Mouse (Mus musculus) liver, embryonic 12.5 days (tissue): ENCODE results near the gene Mlip. TPM values are rescaled to one million over a fixed set of nuclear protein-coding genes. Genes with fewer than 3 reads are reported as not detected.

Experiments
- ATAC-seq: fragments of 200-750 bp; cut with Nextera tagmentation; 2 replicates; pipeline ENCODE4 v1.8.0; 2017; ENCODE audit warnings: moderate number of reproducible peaks, mild to moderate bottlenecking, moderate library complexity
- H3K27ac ChIP-seq: fragments of 300-500 bp; sonication (generic); 2 replicates; pipeline ENCODE4 v1.5.1; 2016; ENCODE audit warnings: mild to moderate bottlenecking
- H3K27me3 ChIP-seq: fragments of 300-500 bp; sonication (generic); replicated peaks from 2 replicates; pipeline ENCODE4 v1.6.1; 2016; ENCODE audit warnings: mild to moderate bottlenecking, moderate library complexity
- H3K36me3 ChIP-seq: fragments of 300-500 bp; sonication (generic); 2 replicates; pipeline ENCODE4 v1.6.1; 2016; ENCODE audit warnings: mild to moderate bottlenecking, moderate library complexity
- H3K4me1 ChIP-seq: fragments of 300-500 bp; sonication (generic); 2 replicates; pipeline ENCODE4 v1.6.1; 2016
- H3K4me2 ChIP-seq: fragments of 300-500 bp; sonication (generic); 2 replicates; pipeline ENCODE4 v1.6.1; 2016; ENCODE audit warnings: mild to moderate bottlenecking, moderate library complexity
- H3K4me3 ChIP-seq: fragments of 300-500 bp; sonication (generic); 2 replicates; pipeline ENCODE4 v1.5.1; 2016; ENCODE audit warnings: mild to moderate bottlenecking, moderate library complexity
- H3K9ac ChIP-seq: fragments of 300-500 bp; sonication (generic); 2 replicates; pipeline ENCODE4 v1.6.1; 2016; ENCODE audit warnings: mild to moderate bottlenecking, moderate library complexity
- H3K9me3 ChIP-seq: fragments of 300-500 bp; sonication (generic); replicated peaks from 2 replicates; pipeline ENCODE4 v1.6.1; 2016; ENCODE audit warnings: mild to moderate bottlenecking, moderate library complexity
- WGBS: fragments of 180-500 bp; shearing (Covaris S2); methylation state at CpG from one replicate; pipeline ENCODE4 v1.1.7; 2016; ENCODE audit not compliant: insufficient replicate concordance; 5-methylcytosine and 5-hydroxymethylcytosine counted together
- polyA plus RNA-seq: library from polyadenylated mRNA; unstranded; fragments of >200 nt; fragmentation: Nextera tagmentation; extraction: Ambion mirVana; gene quantifications from 2 replicates; pipeline ENCODE4 v1.2.1, GENCODE M21; 2016

Gene Mlip
- polyA plus RNA-seq, 1 experiment from 2014 or later, result not detected

GRCm38 (mm10) chr9:77272727-77273126 is 80.0 kb downstream of the Mlip start:
- H3K9me3 ChIP-seq, result no peaks in the 10 kb centered on the region
- ATAC-seq, result no peak
- no peaks in the 10 kb centered on the region for H3K4me1 ChIP-seq
- WGBS, result 73% methylated on average over 4 of the region's 4 CpGs
- H3K36me3 ChIP-seq, result no peaks in the 10 kb centered on the region
- no peak overlapping the region for H3K4me2 ChIP-seq
- H3K27me3 ChIP-seq, result no peaks in the 10 kb centered on the region
- H3K4me3 ChIP-seq, result no peak overlapping the region
- no peak overlapping the region for H3K9ac ChIP-seq
- H3K27ac ChIP-seq, result no peak overlapping the region

- H3K4me3 ChIP-seq, result no peak overlapping the region
- no peak overlapping the region for H3K4me2 ChIP-seq
- no peak for ATAC-seq
- 62% methylated on average over 4 of the region's 4 CpGs for WGBS
- H3K27ac ChIP-seq, result no peak overlapping the region
- no peaks in the 10 kb centered on the region for H3K36me3 ChIP-seq
- H3K9me3 ChIP-seq, result no peaks in the 10 kb centered on the region
- no peaks in the 10 kb centered on the region for H3K27me3 ChIP-seq
- no peak overlapping the region for H3K9ac ChIP-seq
- H3K4me1 ChIP-seq, result no peaks in the 10 kb centered on the region
Measured at GRCm38 (mm10) chr9:77265268-77266017, 87.3 kb downstream of the Mlip start.

- Histone ChIP-seq H3K4me3 (no peak overlapping the region), H3K9ac (no peak overlapping the region), H3K9me3 (no peaks in the 10 kb centered on the region), H3K4me2 (no peak overlapping the region), H3K27ac (no peak overlapping the region), H3K27me3 (no peaks in the 10 kb centered on the region), H3K36me3 (no peaks in the 10 kb centered on the region), H3K4me1 (0 out of 2 replicates have a peak, but pooled peaks cover 5% of the 10 kb centered on the region)
- WGBS, result 15% methylated on average over 4 of the region's 4 CpGs
- ATAC-seq, result no peak
Measured at GRCm38 (mm10) chr9:77259052-77259451, 93.7 kb downstream of the Mlip start.

GRCm38 (mm10) chr9:77258265-77258664 is 94.5 kb downstream of the Mlip start:
- no peak overlapping the region for H3K9ac ChIP-seq
- ATAC-seq, result no peak
- H3K27me3 ChIP-seq, result no peaks in the 10 kb centered on the region
- 61% methylated on average over 6 of the region's 6 CpGs for WGBS
- no peak overlapping the region for H3K4me2 ChIP-seq
- H3K4me3 ChIP-seq, result no peak overlapping the region
- no peak overlapping the region for H3K27ac ChIP-seq
- H3K9me3 ChIP-seq, result no peaks in the 10 kb centered on the region
- no peaks in the 10 kb centered on the region for H3K36me3 ChIP-seq
- H3K4me1 ChIP-seq, result 0 out of 2 replicates have a peak, but pooled peaks cover 5% of the 10 kb centered on the region

GRCm38 (mm10) chr9:77254514-77254913 is 98.3 kb downstream of the Mlip start:
- H3K27me3 ChIP-seq, result no peaks in the 10 kb centered on the region
- ATAC-seq, result no peak
- H3K36me3 ChIP-seq, result no peaks in the 10 kb centered on the region
- H3K4me2 ChIP-seq, result no peak overlapping the region
- WGBS, result 52% methylated on average over 3 of the region's 3 CpGs
- no peak overlapping the region for H3K27ac ChIP-seq
- H3K9me3 ChIP-seq, result no peaks in the 10 kb centered on the region
- H3K9ac ChIP-seq, result no peak overlapping the region
- H3K4me3 ChIP-seq, result no peak overlapping the region
- H3K4me1 ChIP-seq, result 0 out of 2 replicates have a peak, but pooled peaks cover 5% of the 10 kb centered on the region

- H3K9ac ChIP-seq, result no peak overlapping the region
- H3K4me2 ChIP-seq, result no peak overlapping the region
- no peak overlapping the region for H3K4me3 ChIP-seq
- no peak for ATAC-seq
- H3K27me3 ChIP-seq, result no peaks in the 10 kb centered on the region
- 74% methylated on average over 4 of the region's 4 CpGs for WGBS
- no peaks in the 10 kb centered on the region for H3K36me3 ChIP-seq
- H3K4me1 ChIP-seq, result no peaks in the 10 kb centered on the region
- H3K9me3 ChIP-seq, result no peaks in the 10 kb centered on the region
- H3K27ac ChIP-seq, result no peak overlapping the region
Measured at GRCm38 (mm10) chr9:77252761-77253160, 100.0 kb downstream of the Mlip start.

GRCm38 (mm10) chr9:77252134-77252533 is 100.6 kb downstream of the Mlip start:
- H3K4me1 ChIP-seq, result no peaks in the 10 kb centered on the region
- no peak overlapping the region for H3K9ac ChIP-seq
- H3K27ac ChIP-seq, result no peak overlapping the region
- H3K4me2 ChIP-seq, result no peak overlapping the region
- 69% methylated on average over 7 of the region's 7 CpGs for WGBS
- H3K4me3 ChIP-seq, result no peak overlapping the region
- H3K27me3 ChIP-seq, result no peaks in the 10 kb centered on the region
- no peaks in the 10 kb centered on the region for H3K9me3 ChIP-seq
- no peaks in the 10 kb centered on the region for H3K36me3 ChIP-seq
- ATAC-seq, result no peak

GRCm38 (mm10) chr9:77251511-77252112 is 101.2 kb downstream of the Mlip start:
- H3K4me3 ChIP-seq, result no peak overlapping the region
- H3K9me3 ChIP-seq, result no peaks in the 10 kb centered on the region
- H3K4me1 ChIP-seq, result no peaks in the 10 kb centered on the region
- no peak overlapping the region for H3K9ac ChIP-seq
- no peak overlapping the region for H3K4me2 ChIP-seq
- no peak for ATAC-seq
- H3K27me3 ChIP-seq, result no peaks in the 10 kb centered on the region
- no peaks in the 10 kb centered on the region for H3K36me3 ChIP-seq
- no peak overlapping the region for H3K27ac ChIP-seq
- WGBS, result 64% methylated on average over 12 of the region's 18 CpGs

GRCm38 (mm10) chr9:77198250-77198649 is 154.5 kb downstream of the Mlip start:
- H3K4me2 ChIP-seq, result no peak overlapping the region
- no peaks in the 10 kb centered on the region for H3K4me1 ChIP-seq
- H3K27ac ChIP-seq, result no peak overlapping the region
- H3K27me3 ChIP-seq, result no peaks in the 10 kb centered on the region
- H3K36me3 ChIP-seq, result no peaks in the 10 kb centered on the region
- H3K4me3 ChIP-seq, result no peak overlapping the region
- 50% methylated on average over 1 of the region's 1 CpGs for WGBS
- no peak overlapping the region for H3K9ac ChIP-seq
- H3K9me3 ChIP-seq, result no peaks in the 10 kb centered on the region
- no peak for ATAC-seq

- Histone ChIP-seq H3K9me3 (no peaks in the 10 kb centered on the region), H3K4me1 (no peaks in the 10 kb centered on the region), H3K4me2 (no peak overlapping the region), H3K27me3 (no peaks in the 10 kb centered on the region), H3K36me3 (no peaks in the 10 kb centered on the region), H3K27ac (no peak overlapping the region), H3K4me3 (no peak overlapping the region), H3K9ac (no peak overlapping the region)
- ATAC-seq, result no peak
- 63% methylated on average over 3 of the region's 3 CpGs for WGBS
Measured at GRCm38 (mm10) chr9:77179486-77179885, 173.3 kb downstream of the Mlip start.

- Histone ChIP-seq H3K4me1 (no peaks in the 10 kb centered on the region), H3K9me3 (no peaks in the 10 kb centered on the region), H3K36me3 (no peaks in the 10 kb centered on the region), H3K4me2 (no peak overlapping the region), H3K4me3 (no peak overlapping the region), H3K27ac (no peak overlapping the region), H3K27me3 (no peaks in the 10 kb centered on the region), H3K9ac (no peak overlapping the region)
- 48% methylated on average over 3 of the region's 3 CpGs for WGBS
- ATAC-seq, result no peak
Measured at GRCm38 (mm10) chr9:77175870-77176269, 176.9 kb downstream of the Mlip start.

- Histone ChIP-seq H3K4me3 (no peak overlapping the region), H3K4me1 (no peaks in the 10 kb centered on the region), H3K9ac (no peak overlapping the region), H3K36me3 (no peaks in the 10 kb centered on the region), H3K27me3 (no peaks in the 10 kb centered on the region), H3K4me2 (no peak overlapping the region), H3K27ac (no peak overlapping the region), H3K9me3 (no peaks in the 10 kb centered on the region)
- ATAC-seq, result no peak
- 30% methylated on average over 5 of the region's 5 CpGs for WGBS
Measured at GRCm38 (mm10) chr9:77172044-77172443, 180.7 kb downstream of the Mlip start.
